Mouse (Mus musculus) testis, adult 2 months (tissue): ENCODE data around the gene Ptpn3.

Source experiments
- CTCF ChIP-seq: fragments of 200-500 bp; IDR thresholded peaks from 2 replicates; pipeline ENCODE4 v1.5.1; 2012; ENCODE audit warnings: low read depth, mild to moderate bottlenecking, inconsistent platforms, low read length, moderate library complexity; ENCODE audit not compliant: control insufficient read depth, insufficient read depth, insufficient replicate concordance
- POLR2A ChIP-seq: fragments of 200-500 bp; IDR thresholded peaks from 2 replicates; pipeline ENCODE4 v1.6.1; 2012; ENCODE audit warnings: low read depth, mild to moderate bottlenecking, inconsistent platforms, low read length, moderate library complexity; ENCODE audit not compliant: control insufficient read depth

DNA sequence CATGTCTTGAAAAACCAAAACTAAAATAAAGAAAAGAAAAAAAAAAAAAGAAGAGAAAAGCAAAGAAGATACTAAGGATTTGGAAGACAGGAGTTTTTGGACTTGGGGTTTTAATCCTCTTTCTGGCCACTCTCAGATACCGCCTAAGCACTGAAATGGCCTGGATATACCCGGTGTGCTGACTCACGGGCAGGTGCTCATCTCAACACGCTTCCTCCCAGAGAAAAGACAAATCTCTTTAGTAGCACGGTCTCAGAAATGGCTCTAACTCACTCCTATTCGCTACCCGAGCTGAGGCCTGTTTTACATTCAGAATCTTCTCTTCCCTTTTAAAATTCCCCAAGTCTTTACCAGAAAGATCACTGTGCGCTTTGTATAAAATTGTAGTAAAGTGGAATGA lies 44.2 kb downstream of the Ptpn3 start:
- TF ChIP-seq CTCF: no peak
- TF ChIP-seq POLR2A: no peak
